Mouse (Mus musculus): ENCODE results near the gene Slc2a3. TPM values are rescaled to one million over a fixed set of nuclear protein-coding genes. Genes with fewer than 3 reads are reported as not detected.
A peak's percentile ranks its signal among the peaks of the same experiment; 100 is the strongest.
"Not testable (repeated sequence)": the region's sequence is repeated elsewhere in the genome, so short reads cannot be mapped to it uniquely, and the experiment has no call there.

Slc2a3 gene
- total RNA-seq, 2 experiments from 2014 or later: 5.8 to 9.6 TPM

- DNase-seq: no peak
Observed at GRCm38 (mm10) chr6:122708826-122709225, 92.6 kb downstream of the Slc2a3 start.

DNA sequence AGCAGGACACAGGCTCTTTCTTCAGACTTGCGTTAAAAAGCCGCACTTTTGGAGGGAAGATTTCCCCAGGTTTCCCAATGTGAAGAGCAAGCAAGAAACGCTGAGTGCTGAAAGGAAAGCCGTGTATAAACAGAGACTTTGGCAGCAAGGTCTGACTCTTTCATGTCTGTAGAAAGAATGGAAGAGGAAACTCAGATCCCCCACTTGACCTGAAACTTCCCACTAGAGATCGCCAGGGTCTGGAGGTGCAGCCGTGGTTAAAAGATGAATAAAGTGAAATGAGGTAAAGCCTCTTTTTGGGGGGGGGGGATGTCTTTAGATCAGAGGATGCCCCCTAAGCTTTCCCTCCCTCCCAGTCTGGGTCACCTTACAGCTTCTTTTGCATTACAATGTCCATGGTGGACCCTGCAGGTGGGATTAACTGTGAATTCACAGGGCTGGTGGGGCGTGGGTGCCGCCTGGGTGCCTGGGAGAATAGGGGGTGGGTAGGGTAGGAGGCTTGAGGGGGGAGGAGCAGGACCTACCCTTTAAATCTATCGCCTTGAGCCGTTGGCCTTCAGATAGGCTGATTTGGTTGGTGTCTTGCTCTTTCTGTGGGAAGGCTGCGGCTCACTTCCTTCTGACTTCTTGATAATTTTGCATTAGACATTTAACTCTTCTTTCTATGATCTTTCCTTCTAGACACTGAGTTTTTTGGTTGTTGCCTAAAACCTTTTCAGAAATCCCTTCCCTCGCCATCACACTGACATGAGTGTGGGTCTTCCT is 94.2 kb downstream of the Slc2a3 start, which contains the start of gene Nanog:
TSS of gene Nanog (plus strand) at position 454 of the 765 bp plus-strand sequence.
- no peak for DNase-seq

DNA sequence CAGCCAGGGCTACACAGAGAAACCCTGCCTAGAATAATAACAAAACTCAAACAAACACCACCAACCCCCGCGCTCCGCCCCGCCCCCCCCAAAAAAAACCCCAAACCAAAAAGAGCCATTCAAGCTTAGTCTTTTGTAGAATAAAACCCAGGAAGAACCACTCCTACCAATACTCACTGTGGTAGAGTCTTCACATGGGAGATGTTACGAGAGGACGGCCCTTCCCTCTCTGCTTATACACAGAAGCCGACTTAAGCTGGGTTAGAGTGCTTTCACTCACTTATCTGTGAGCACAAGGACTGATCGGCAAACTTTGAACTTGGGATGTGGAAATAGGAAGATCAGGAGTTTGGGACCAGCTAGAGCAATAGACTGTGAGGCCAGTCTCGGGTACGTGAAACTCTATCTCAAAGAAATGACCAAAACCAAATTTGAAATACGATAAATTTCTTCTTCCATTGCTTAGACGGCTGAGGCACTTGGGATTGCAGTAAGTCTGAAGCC is 95.1 kb downstream of the Slc2a3 start:
- DNase-seq: no peak

DNA sequence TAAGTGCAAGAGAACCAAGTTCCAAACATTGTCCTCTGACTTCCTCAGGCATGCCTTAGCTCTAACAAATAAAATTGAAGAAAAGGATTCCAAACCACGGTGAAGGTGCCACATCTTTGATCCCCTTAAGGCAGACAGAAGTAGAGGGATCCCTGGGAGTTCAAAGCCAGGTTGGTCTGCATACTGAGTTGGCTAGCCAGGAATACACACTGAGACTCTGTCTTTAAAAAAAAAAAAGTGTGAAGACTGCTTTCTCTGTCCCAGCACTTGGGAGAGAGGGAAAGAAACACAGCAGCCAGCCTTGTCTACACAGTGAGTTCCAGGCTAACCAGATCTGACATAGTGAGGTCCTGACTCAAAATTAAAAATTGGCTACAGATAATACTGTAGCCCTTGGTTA is 97.7 kb downstream of the Slc2a3 start:
- no peak for DNase-seq

GRCm38 (mm10) chr6:122703251-122703650 is 98.2 kb downstream of the Slc2a3 start:
- no peak for DNase-seq

DNA sequence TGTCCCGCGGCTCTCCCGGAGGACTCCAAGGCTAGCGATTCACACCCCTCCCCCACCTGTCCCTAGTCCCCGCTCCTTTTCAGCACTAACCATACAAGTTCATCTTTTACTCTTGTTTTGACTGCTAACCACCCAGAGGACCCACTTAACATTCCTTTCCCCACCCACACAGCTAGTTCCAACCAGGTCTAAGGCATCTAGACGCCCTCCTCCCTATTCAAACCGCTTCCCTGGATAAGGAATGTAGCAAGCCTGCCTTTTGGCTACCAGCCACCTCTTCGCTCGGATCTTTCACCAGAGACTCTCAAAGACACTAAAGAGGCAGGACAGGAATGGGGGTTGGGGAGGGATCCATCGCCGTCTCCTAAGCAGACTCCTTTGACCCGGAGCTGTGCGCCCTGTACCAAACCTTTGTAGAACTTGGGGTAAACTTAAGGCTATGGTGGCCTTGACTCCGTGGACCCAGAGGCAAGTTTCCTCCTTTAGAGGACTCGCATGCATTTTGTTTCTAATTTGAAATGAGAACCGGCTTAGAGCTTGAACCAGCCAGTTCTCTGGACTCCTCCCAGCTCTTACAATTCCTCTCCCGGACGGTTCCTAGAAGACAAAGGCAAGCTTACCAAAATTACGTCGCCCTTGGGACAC is 98.8 kb downstream of the Slc2a3 start:
- peak; percentile 55 to 58 for DNase-seq

DNA sequence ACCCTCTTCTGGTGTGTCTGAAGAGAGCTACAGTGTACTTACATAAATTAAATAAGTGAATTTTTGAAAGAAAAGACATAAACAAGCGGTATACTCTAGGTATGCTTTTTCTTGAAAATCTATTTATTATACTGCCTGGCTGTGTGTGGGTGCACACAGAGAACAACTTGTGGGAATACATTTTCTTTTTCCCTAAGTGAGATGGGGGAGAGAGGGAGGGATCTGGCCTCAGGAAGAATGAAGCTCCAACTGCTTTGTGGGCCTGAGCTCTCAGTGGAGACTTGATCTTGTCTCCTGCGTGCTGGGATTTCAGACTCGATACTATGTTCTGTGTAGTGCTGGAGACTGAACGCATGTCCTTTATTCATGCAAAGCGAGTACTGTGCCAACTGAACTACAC is 99.6 kb downstream of the Slc2a3 start:
- no peak for DNase-seq

- not testable (repeated sequence) for DNase-seq
Observed at GRCm38 (mm10) chr6:122699628-122700027, 101.8 kb downstream of the Slc2a3 start.

DNA sequence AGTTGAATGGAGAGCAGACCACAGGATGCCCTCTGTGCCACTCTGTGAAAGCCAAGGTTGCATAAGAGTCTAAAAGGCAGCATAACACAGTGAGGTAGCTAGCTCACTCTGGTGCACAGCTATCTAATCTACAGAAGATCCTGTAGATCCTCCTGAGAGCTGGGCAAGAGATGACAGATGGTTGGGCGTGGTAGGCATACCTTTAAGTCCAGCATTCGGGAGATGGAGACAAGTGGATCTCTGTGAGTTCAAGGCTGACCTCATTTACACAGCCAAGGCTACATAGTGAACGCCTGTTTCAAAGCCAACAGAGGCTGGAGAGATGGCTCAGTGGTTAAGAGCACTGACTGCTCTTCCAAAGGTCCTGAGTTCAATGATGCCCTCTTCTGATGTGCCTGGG is 106.0 kb downstream of the Slc2a3 start:
- DNase-seq: no peak

GRCm38 (mm10) chr6:122690082-122690481 is 111.4 kb downstream of the Slc2a3 start:
- no peak for DNase-seq

GRCm38 (mm10) chr6:122689411-122690055 is 111.9 kb downstream of the Slc2a3 start:
- no peak for DNase-seq

DNA sequence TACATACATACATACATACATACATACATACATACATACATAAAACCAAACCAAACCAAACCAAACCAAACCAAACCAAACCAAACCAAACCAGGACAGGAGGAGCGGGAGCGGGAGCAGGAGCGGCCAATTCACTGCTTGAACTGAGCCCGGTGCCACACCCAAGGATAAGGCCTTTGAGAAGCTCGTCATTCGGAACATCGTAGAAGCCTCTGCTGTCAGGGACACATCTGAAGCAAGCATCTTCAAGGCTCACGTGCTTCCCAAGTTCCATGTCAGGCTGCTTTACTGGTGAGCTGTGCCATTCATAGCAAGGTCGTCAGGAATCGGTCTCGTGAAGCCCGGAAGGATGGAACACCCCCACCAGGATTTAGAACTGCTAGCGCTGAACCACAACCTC is 114.7 kb downstream of the Slc2a3 start:
- DNase-seq: no peak

DNA sequence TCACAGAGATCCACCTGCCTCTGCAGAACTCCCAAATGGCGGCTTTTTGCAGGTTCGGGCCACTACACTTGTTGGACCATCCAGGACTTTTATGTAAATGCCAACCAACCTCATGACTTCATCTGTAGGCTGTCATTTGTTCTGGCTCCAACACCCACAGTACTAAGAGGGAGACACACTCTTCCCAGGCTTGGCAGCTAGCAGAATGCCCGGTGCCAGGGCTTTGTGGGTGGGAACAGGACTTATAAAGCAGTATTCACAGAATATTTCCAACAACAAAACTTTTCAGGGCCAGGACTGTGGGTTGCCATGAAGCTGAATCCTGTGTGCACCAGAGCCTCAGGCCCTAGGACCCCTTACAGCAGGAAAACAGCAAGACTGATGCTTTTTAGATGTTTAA is 118.8 kb downstream of the Slc2a3 start:
- DNase-seq: no peak

Small RNA genes lying within 50 kb of the gene (microRNA-seq; reads per million reads assigned to microRNA genes)
- gene Mir7231: not detected

Other genes starting within 250 kb of the Slc2a3 start
- gene Aicda, start 247.8 kb downstream of the Slc2a3 start, total RNA-seq (2021): not detected
- gene Apobec1, start 199.2 kb downstream of the Slc2a3 start, total RNA-seq (2021): 10 to 100 TPM in 1 of 2 experiments, 1 to 10 TPM in 1; 7.5 to 11.6 TPM
- gene Gdf3, start 191.6 kb downstream of the Slc2a3 start, total RNA-seq (2021): not detected
- not detected for gene Dppa3, start 175.2 kb downstream of the Slc2a3 start, total RNA-seq (2021)
- not detected for gene Nanog, start 94.2 kb downstream of the Slc2a3 start, total RNA-seq (2021)
- gene Foxj2, start 18.3 kb upstream of the Slc2a3 start, total RNA-seq (2021): 10 to 100 TPM; 18.5 to 19.6 TPM
- 1 to 10 TPM; 3.0 to 3.2 TPM for gene C3ar1, start 54.5 kb upstream of the Slc2a3 start, total RNA-seq (2021)
- gene Necap1, start 72.8 kb upstream of the Slc2a3 start, total RNA-seq (2021): 10 to 100 TPM; 54.9 to 67.6 TPM
- gene Clec4a1, start 120.2 kb upstream of the Slc2a3 start, total RNA-seq (2021): 1 to 10 TPM; 2.2 to 4.5 TPM
- gene Clec4a3, start 150.9 kb upstream of the Slc2a3 start, total RNA-seq (2021): 1 to 10 TPM; 1.8 to 5.4 TPM
- gene Clec4a4, start 188.7 kb upstream of the Slc2a3 start, total RNA-seq (2021): not detected
- gene Clec4b1, start 248.3 kb upstream of the Slc2a3 start, total RNA-seq (2021): 1 to 10 TPM in 1 of 2 experiments, not detected in 1; 1.7 TPM